Mouse (Mus musculus) olfactory bulb, adult 2 months (tissue): ENCODE data around the gene Spata2. TPM values are rescaled to one million over a fixed set of nuclear protein-coding genes. Genes with fewer than 3 reads are reported as not detected.

Experiments
- H3K27ac ChIP-seq: fragments of 200-500 bp; 2 replicates; pipeline ENCODE4 v1.5.1; 2012; ENCODE audit warnings: low read depth, low read length; ENCODE audit not compliant: insufficient read depth
- H3K4me1 ChIP-seq: fragments of 200-500 bp; 2 replicates; pipeline ENCODE4 v1.6.1; 2012; ENCODE audit warnings: low read length; ENCODE audit not compliant: control insufficient read depth, insufficient read depth
- H3K4me3 ChIP-seq: fragments of 200-500 bp; 2 replicates; pipeline ENCODE4 v1.5.1; 2012; ENCODE audit warnings: mild to moderate bottlenecking, low read depth, low read length, moderate library complexity; ENCODE audit not compliant: insufficient read depth
- CTCF ChIP-seq: fragments of 200-500 bp; IDR thresholded peaks from 2 replicates; pipeline ENCODE4 v1.5.1; 2012; ENCODE audit warnings: low read depth, mild to moderate bottlenecking, low read length, moderate library complexity; ENCODE audit not compliant: insufficient read depth
- POLR2A ChIP-seq: fragments of 200-500 bp; IDR thresholded peaks from 2 replicates; pipeline ENCODE4 v1.6.1; 2012; ENCODE audit warnings: mild to moderate bottlenecking, low read depth, low read length, moderate library complexity; ENCODE audit not compliant: insufficient read depth
- WGBS: fragments of 180-500 bp; shearing (Covaris S2); methylation state at CpG from one replicate; pipeline ENCODE4 v1.1.7; 2018; 5-methylcytosine and 5-hydroxymethylcytosine counted together
- polyA plus RNA-seq: library from polyadenylated mRNA; stranded (reverse); fragments of >200 nt; gene quantifications from 2 replicates; pipeline ENCODE4 v1.2.4, GENCODE M21; 2012; ENCODE audit warnings: low replicate concordance; ENCODE audit not compliant: missing spikeins, insufficient read depth, insufficient read length

Spata2 gene
- polyA plus RNA-seq = not detected in 2 replicates

DNA sequence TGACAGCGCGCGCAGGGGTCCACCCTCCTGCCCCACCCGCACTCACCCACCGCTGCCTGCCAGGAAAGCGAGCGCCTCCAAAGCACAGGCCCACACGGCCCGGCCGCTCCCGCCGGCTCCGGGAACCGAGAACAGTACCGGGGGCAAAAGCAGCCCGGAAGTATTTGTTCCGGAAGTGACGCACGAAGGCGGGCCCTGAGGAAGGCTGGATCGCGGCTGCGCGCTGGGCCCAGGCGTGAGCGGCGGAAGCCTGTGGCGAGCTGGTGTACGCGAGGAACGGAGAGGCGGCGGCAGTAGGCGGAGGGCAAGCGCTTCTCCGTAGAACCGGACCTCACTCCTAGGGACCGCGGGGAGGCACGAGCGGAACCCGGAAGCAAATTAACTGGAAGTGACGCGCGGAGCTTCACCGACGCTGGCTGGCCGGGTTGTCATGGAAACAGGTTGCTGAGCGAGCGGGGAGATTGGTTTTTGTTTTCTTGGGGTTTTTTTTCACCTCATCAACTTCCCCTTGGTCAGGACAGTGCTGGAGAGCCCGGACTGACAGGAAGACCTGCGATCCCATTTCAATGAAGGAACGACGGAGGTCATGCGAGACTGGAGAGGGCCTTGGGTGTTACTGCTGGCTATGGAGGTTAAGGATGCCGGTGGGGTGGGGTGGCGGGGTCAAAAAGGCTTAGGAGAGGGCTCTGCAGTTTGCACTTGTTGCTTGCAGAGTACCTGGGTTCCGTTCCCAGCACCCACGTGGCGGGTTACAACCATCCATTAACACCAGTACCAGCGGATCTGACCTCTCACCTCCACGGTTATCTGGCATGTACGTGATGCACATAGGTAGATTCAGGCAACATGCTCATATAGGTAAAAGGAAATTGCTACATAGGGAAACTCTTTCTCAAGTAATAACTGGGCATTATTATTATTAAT is at the start of gene Spata2:
Spata2 (minus strand) TSS at position 175 of the 924 bp plus-strand sequence.
- Histone ChIP-seq H3K4me1 (peaks cover 16% of the 10 kb centered on the region), H3K4me3 (peak within 1 kb of the TSS; percentile 67), H3K27ac (peak within 1 kb of the TSS; percentile 97)
- 1% methylated on average over 63 of the region's 63 CpGs for WGBS
- TF ChIP-seq CTCF (no peak), POLR2A (peak; percentile 79)

DNA sequence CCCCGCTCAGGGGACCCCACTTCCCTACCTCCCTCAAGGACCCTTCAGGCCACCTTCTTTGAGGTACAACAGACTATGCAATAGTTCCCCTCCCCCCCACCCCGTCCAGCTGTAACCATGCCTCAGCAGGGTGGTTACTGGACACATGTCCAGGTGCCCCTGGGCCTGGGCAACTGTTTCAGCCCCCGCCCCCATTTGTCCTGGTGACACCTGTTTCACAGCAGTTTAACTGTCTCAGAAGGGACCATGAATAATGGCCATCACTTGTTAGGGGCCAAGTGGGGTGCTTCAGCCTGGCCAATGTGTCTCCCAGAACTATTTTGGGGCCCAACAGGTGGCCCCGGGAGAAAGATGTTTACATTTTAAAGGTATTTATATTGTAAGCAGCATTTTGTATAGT is 49.7 kb upstream of the Spata2 start:
- WGBS = 91% methylated on average over 4 of the region's 4 CpGs
- TF ChIP-seq POLR2A = no peak
- Histone ChIP-seq H3K27ac (no peak overlapping the region), H3K4me3 (no peak overlapping the region), H3K4me1 (peaks cover 32% of the 10 kb centered on the region)

DNA sequence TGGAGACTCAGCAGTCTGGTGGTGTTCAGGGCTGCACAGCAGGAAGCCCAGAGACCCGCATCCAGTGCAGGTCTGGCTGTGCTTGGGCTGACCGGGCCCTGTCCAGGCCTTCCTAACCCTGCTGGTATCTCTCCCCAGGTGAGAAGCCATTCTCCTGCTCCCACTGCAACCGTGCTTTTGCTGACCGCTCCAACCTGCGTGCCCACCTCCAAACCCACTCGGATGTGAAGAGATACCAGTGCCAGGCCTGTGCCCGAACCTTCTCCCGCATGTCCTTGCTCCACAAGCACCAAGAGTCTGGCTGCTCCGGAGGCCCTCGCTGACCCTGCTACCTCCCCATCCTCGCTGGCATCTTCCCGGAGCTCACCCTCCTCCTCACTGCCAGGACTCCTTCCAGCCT is 49.1 kb upstream of the Spata2 start:
- Histone ChIP-seq H3K4me3 (no peak overlapping the region), H3K4me1 (peaks cover 35% of the 10 kb centered on the region), H3K27ac (no peak overlapping the region)
- no peak for TF ChIP-seq POLR2A
- TF ChIP-seq CTCF = no peak
- WGBS = 91% methylated on average over 12 of the region's 12 CpGs

DNA sequence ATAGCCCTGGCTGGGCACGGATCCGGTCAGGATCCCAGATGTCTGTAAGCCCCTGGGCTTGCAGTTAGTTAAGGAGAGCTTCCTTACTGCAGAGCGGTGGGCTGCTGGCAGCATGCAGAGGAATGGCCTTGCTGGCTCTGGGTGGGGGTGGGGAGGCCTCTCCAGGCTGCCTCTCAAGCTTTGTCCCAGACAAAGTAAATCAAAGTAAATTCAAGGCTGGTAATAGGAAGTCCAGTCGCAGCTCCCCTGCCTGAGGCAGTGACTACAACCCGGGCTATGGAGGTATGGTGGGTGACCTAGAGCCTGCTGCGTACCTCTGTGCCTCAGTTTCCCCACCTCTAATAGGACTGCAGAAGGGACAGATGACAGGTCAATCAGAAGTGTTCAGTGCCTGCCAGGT is 48.6 kb upstream of the Spata2 start:
- peaks cover 35% of the 10 kb centered on the region for H3K4me1 ChIP-seq
- H3K4me3 ChIP-seq = no peak overlapping the region
- no peak for TF ChIP-seq CTCF
- TF ChIP-seq POLR2A = no peak
- H3K27ac ChIP-seq = no peak overlapping the region
- 57% methylated on average over 6 of the region's 6 CpGs for WGBS

DNA sequence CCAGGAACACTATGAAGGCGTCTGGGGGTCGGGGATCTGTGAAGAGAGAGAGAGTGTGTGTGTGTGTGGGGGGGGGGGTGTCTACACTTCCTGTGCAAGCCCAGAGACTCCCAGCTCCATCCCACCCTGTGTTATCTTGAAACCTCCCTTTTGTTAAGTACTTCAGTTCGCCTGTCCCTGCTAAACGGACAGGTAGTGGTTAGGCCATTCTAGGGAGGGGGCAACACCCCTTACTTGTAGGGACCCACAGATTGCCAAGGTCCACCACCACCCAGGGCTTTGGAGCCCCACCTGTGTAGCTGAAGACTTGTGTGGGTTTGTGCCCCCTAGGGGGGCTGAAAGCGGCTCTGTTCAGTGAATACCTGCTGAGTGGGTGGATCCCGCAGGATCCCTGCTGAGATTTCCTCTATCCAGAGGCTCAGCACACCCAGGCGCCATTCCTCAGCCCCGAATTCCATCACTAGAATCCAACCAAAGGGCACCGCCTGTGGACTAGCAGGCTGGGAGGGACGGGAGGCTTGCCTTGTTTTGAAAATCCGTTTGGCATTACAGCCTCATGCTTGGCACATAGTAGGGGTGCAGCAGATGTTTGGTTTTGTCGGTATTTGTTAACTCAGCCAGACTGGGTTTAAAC is 47.9 kb upstream of the Spata2 start:
- H3K4me1 ChIP-seq = peaks cover 35% of the 10 kb centered on the region
- H3K4me3 ChIP-seq = no peak overlapping the region; the same call in 1 of the 2 replicates
- no peak overlapping the region for H3K27ac ChIP-seq
- WGBS = 58% methylated on average over 12 of the region's 12 CpGs
- TF ChIP-seq POLR2A = no peak
- no peak for TF ChIP-seq CTCF

DNA sequence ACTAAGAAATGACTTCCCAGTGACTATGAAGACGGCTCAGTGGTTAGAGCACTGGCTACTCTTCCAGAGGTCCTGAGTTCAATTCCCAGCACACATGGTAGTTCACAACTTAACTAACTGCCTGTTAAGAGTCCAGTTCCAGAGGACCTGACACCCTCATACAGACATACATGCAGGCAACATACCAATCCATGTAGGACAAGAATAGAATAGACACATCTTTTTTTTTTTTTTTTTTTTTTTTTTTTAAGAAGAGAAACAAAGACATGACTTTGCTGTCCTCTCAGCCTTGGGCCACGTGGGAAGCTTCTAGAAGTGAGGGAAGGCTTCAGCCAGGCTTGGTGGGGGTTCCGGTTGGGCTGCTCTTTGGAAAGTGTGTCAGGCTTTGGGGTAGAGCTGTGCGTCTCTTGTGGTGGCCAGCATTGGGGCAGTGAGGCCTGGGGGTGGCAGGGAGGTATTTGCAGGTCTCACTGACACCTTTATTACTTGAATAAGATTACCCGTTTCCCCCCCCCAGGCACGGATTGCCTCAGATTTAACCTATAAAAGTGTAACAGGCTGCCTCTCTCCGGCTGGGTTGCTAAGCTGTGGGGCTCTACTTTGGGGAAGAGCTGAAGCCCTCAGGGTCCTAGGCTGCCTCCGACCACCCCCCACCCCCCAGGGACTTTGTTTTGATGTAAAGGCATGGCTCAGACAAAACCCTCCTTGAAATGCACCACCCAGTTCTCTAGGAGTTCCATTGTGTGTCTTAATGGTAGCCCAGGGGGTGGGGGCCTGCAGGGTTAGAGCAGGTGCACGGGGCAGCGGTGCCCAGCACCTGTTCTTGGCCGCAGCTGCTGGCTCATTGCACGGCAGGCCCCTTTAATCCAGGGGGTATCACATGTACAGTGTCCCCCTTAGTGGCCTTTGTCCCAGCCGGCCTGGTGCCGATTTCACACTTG is 47.1 kb upstream of the Spata2 start:
- WGBS = 65% methylated on average over 14 of the region's 14 CpGs
- Histone ChIP-seq H3K4me1 (peaks cover 35% of the 10 kb centered on the region), H3K4me3 (no peak overlapping the region), H3K27ac (no peak overlapping the region)
- no peak for TF ChIP-seq CTCF
- TF ChIP-seq POLR2A = no peak

DNA sequence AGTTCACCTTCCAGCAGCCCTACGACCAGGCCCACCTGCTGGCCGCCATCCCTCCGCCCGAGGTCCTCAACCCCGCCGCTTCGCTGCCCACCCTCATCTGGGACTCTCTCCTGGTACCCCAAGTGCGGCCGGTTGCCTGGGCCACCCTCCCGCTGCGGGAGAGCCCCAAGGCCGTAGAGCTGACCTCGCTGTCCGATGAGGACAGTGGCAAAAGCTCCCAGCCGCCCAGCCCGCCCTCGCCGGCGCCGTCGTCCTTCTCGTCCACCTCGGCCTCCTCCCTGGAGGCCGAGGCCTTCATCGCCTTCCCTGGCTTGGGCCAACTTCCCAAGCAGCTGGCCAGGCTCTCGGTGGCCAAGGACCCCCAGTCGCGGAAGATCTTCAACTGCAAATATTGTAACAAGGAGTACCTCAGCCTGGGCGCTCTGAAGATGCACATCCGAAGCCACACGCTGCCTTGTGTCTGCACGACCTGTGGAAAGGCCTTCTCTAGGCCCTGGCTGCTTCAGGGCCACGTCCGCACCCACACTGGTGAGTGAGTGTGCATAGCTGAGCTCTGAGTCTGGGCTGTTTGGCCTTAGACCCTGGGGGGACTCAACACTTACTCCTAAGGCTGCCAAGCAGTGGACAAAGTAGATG is 46.1 kb upstream of the Spata2 start:
- peak overlapping the region; percentile 14; the same call in 1 of the 2 replicates for H3K4me3 ChIP-seq
- no peak overlapping the region for H3K27ac ChIP-seq
- peaks cover 26% of the 10 kb centered on the region for H3K4me1 ChIP-seq
- TF ChIP-seq POLR2A (no peak), CTCF (no peak)
- WGBS = 71% methylated on average over 34 of the region's 34 CpGs

DNA sequence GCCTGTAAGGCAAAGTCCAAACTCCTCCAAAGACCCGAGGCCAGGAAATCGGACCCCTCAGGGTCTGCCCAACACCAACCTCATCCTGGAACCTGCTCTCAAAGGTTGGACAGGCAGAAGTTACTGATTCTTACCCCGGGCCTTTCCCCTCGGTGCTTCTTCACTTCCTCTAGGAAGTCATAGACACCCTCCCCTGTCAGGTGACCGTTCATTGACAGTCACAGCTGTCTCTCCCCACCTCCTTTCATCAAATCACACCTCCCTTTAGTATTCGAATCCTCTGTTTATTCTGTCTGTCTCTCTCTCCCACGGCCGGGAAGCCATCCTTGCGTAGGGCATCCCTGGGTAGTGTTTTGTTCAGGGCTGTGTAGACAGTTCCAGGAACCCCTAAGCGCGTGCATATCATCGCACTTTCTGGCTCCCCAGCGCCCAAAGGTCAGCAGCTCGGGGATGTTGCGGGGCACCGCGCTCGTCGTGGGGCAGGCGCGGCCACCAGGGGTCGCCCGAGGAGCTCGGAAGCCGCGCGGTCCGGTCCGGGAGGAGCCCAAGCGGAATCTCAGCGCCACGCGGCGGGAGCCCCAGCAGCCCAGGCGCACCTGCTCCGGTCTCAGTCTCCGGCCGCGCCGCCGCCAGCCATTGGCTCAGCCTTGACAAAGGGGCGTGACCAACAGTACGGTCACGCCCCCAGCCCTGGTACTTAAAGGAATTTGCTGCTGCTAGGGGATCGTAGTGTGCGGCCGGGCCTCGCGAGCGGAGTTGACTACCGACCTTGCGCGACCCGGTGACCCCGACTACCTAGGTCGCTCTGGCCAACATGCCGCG is 45.0 kb upstream of the Spata2 start, which contains the start of gene Snai1:
Snai1 (plus strand) TSS at position 720 of the 822 bp plus-strand sequence.
- TF ChIP-seq POLR2A = no peak
- TF ChIP-seq CTCF = peak; percentile 89
- H3K27ac ChIP-seq = no peak within 1 kb of the TSS
- peaks cover 15% of the 10 kb centered on the region for H3K4me1 ChIP-seq
- peak within 1 kb of the TSS; percentile 49 for H3K4me3 ChIP-seq
- 2% methylated on average over 58 of the region's 58 CpGs for WGBS
